Mouse (Mus musculus) heart, adult 2 months (tissue): ENCODE results near the gene Wfdc6a. TPM values are rescaled to one million over a fixed set of nuclear protein-coding genes. Genes with fewer than 3 reads are reported as not detected.

Experiments used
- DNase-seq, 2 experiments: peaks; one replicate each; pipeline ENCODE4 v3.0.0; 2021
- H3K27ac ChIP-seq: fragments of 200-600 bp; 2 replicates; pipeline ENCODE4 v1.8.1; 2022
- H3K27me3 ChIP-seq: fragments of 200-500 bp; 2 replicates; pipeline ENCODE4 v1.6.1; 2012; ENCODE audit warnings: mild to moderate bottlenecking, low read length, inconsistent platforms, mixed read lengths; ENCODE audit not compliant: control insufficient read depth, insufficient read depth
- H3K36me3 ChIP-seq: fragments of 200-500 bp; 2 replicates; pipeline ENCODE4 v1.6.1; 2012; ENCODE audit warnings: low read length, inconsistent platforms; ENCODE audit not compliant: control insufficient read depth, insufficient read depth
- H3K4me1 ChIP-seq: fragments of 200-500 bp; 2 replicates; pipeline ENCODE4 v1.6.1; 2011; ENCODE audit warnings: low read length; ENCODE audit not compliant: control insufficient read depth, insufficient read depth
- H3K4me3 ChIP-seq: fragments of 200-600 bp; 2 replicates; pipeline ENCODE4 v1.8.1; 2022
- H3K79me2 ChIP-seq: fragments of 200-500 bp; replicated peaks from 2 replicates; pipeline ENCODE4 v1.6.1; 2012; ENCODE audit warnings: mild to moderate bottlenecking, inconsistent platforms, low read length, moderate library complexity, mixed read lengths; ENCODE audit not compliant: control insufficient read depth, insufficient read depth
- H3K9ac ChIP-seq: fragments of 200-500 bp; 2 replicates; pipeline ENCODE4 v1.6.1; 2012; ENCODE audit warnings: low read depth, mild to moderate bottlenecking, control low read depth, inconsistent platforms, low read length, mixed read lengths
- CTCF ChIP-seq: fragments of 200-600 bp; IDR thresholded peaks from 2 replicates; pipeline ENCODE4 v1.8.1; 2022; ENCODE audit warnings: antibody characterized with exemption, mild to moderate bottlenecking, moderate library complexity
- EP300 ChIP-seq: fragments of 200-500 bp; IDR thresholded peaks from 2 replicates; pipeline ENCODE4 v1.6.1; 2011; ENCODE audit warnings: low read depth, low read length, control low read depth; ENCODE audit not compliant: insufficient read depth
- POLR2A ChIP-seq: fragments of 200-500 bp; IDR thresholded peaks from 2 replicates; pipeline ENCODE4 v1.6.1; 2011; ENCODE audit warnings: mild to moderate bottlenecking, low read depth, low read length, control low read depth; ENCODE audit not compliant: insufficient read depth
- WGBS: fragments of 180-500 bp; shearing (Covaris S2); methylation state at CpG from one replicate; pipeline ENCODE4 v1.1.7; 2018; 5-methylcytosine and 5-hydroxymethylcytosine counted together
- intact Hi-C: fragments of 180-260 bp; cut with DNase I; formaldehyde crosslinking; loops from one replicate; pipeline ENCODE4 v1.15.1; 2025
- polyA plus RNA-seq: library from polyadenylated mRNA; depleted of rRNA; stranded (reverse); fragments of >200 nt; gene quantifications from 2 replicates; pipeline ENCODE4 v1.2.3, GENCODE M21; 2012
- total RNA-seq, 2 experiments: library from RNA; stranded (reverse); gene quantifications; 2 replicates each; pipeline ENCODE4 v1.2.3; 2021

The Wfdc6a gene
- total and polyA plus RNA-seq, 3 experiments = 0.30 to 0.47 TPM; not detected in 1

- Histone ChIP-seq H3K36me3 (no peaks in the 10 kb centered on the region), H3K27ac (no peak overlapping the region), H3K4me1 (peaks cover 6% of the 10 kb centered on the region; the same call in 1 of the 2 replicates), H3K4me3 (no peak overlapping the region), H3K79me2 (no peaks in the 10 kb centered on the region), H3K27me3 (peaks cover 1% of the 10 kb centered on the region; the same call in 1 of the 2 replicates), H3K9ac (no peak overlapping the region)
- no peak for DNase-seq
- TF ChIP-seq POLR2A (no peak), CTCF (no peak), EP300 (no peak)
- intact Hi-C loops = no loop called here
- WGBS = 40% methylated on average over 5 of the region's 5 CpGs
Measured at GRCm38 (mm10) chr2:164544454-164545097, 40.7 kb downstream of the Wfdc6a start.

DNA sequence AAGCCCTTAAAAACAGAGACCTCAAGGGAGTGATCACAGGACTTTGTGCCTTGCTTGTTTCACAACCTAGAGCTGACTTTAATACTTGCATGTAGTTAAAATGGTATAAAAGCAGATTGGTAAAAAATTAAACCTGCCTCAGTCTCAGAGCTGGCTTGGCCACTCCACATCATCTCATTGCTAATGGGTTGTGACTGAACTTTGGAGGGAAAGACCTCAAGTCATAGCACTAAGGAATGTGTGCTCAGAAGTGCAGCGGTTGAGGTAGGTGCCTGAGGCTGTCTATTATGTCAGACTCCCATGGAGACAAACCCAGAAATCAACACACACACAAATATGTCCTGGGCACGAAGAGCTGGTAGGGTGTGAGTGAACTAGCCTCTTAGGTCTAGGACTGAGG is 41.5 kb downstream of the Wfdc6a start:
- Histone ChIP-seq H3K79me2 (no peaks in the 10 kb centered on the region), H3K4me3 (no peak overlapping the region), H3K27me3 (peaks cover 1% of the 10 kb centered on the region; the same call in 1 of the 2 replicates), H3K9ac (no peak overlapping the region), H3K27ac (no peak overlapping the region), H3K4me1 (peaks cover 6% of the 10 kb centered on the region; the same call in 1 of the 2 replicates), H3K36me3 (no peaks in the 10 kb centered on the region)
- no peak for TF ChIP-seq CTCF
- TF ChIP-seq EP300 = no peak
- TF ChIP-seq POLR2A = no peak
- intact Hi-C loops = no loop called here
- WGBS = 92% methylated on average over 2 of the region's 2 CpGs
- DNase-seq = no peak

DNA sequence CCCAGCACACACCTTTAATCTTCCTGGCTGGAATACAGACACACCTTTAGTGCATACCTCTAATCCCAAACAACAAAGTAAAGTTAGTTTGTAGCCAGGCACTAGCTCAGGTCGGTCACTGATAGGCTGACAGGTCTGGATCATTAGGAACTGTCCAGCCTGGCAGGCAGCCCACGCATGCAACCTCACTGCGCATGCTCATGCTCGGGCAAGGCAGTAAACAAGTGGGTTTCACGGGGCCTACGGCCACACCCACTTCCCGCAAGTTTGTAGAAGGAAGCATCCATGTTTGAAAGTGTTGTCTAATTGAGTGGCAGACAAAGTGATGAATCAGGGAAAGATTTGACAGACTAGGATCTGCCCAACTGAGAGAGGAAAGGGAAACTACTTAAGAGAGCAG is 42.6 kb downstream of the Wfdc6a start:
- H3K27ac ChIP-seq = no peak overlapping the region
- H3K27me3 ChIP-seq = peaks cover 1% of the 10 kb centered on the region; the same call in 1 of the 2 replicates
- H3K9ac ChIP-seq = no peak overlapping the region
- H3K79me2 ChIP-seq = no peaks in the 10 kb centered on the region
- 77% methylated on average over 7 of the region's 7 CpGs for WGBS
- H3K36me3 ChIP-seq = no peaks in the 10 kb centered on the region
- no peak for TF ChIP-seq CTCF
- TF ChIP-seq POLR2A = no peak
- TF ChIP-seq EP300 = no peak
- no peak overlapping the region for H3K4me3 ChIP-seq
- no peak for DNase-seq
- intact Hi-C loops = no loop called here
- H3K4me1 ChIP-seq = peaks cover 6% of the 10 kb centered on the region; the same call in 1 of the 2 replicates

GRCm38 (mm10) chr2:164542132-164542531 is 43.1 kb downstream of the Wfdc6a start:
- H3K4me1 ChIP-seq = peaks cover 6% of the 10 kb centered on the region; the same call in 1 of the 2 replicates
- H3K36me3 ChIP-seq = no peaks in the 10 kb centered on the region
- no peak for DNase-seq
- no peak for TF ChIP-seq POLR2A
- TF ChIP-seq EP300 = no peak
- TF ChIP-seq CTCF = no peak
- no peaks in the 10 kb centered on the region for H3K79me2 ChIP-seq
- 73% methylated on average over 5 of the region's 5 CpGs for WGBS
- intact Hi-C loops = no loop called here
- no peak overlapping the region for H3K4me3 ChIP-seq
- H3K9ac ChIP-seq = no peak overlapping the region
- H3K27me3 ChIP-seq = peaks cover 1% of the 10 kb centered on the region; the same call in 1 of the 2 replicates
- H3K27ac ChIP-seq = no peak overlapping the region

DNA sequence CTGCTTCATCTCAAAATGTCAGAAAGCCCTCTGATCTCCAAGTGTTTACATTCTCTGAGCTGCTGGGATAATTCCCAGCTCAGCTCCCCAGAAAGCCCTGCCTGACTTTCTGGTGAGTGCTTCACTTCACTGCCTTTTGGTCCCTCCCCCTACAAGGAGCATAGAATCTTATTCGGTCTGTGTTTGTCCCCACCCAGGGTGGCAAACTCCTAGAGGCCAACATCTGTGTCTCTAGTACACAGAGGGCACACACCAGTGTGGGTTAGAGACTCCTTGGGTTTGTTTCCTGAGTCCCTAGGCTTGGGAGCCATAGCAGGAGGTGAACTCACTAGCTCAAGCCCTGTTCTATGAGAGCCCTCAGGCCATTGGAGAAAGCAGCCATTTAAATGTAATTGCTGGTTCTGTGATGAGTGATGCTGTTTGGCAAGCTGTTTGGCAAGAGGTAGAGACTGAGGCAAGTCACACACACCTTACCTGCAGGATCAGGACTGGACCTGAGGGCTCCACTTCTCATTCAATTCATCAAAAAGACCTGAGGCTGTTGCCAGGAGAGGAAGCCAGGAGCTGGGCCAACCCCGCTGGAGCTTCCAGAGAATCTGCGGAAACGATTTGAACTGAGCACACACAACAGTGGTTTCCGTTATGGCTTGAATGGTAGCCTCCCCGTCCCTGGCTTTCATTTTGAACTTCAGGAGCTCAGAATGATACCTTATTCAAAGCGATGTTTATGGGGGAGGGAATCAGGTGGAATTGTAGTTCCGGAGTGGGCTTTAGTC is 44.4 kb downstream of the Wfdc6a start:
- H3K27ac ChIP-seq = no peak overlapping the region
- peaks cover 6% of the 10 kb centered on the region; the same call in 1 of the 2 replicates for H3K4me1 ChIP-seq
- no peak for TF ChIP-seq CTCF
- TF ChIP-seq POLR2A = no peak
- TF ChIP-seq EP300 = no peak
- no peaks in the 10 kb centered on the region for H3K36me3 ChIP-seq
- peaks cover 1% of the 10 kb centered on the region; the same call in 1 of the 2 replicates for H3K27me3 ChIP-seq
- no peak overlapping the region for H3K9ac ChIP-seq
- WGBS = 30% methylated on average over 8 of the region's 8 CpGs
- intact Hi-C loops = no loop called here
- DNase-seq = peak in 1 of 2 experiments; percentile 29
- H3K79me2 ChIP-seq = no peaks in the 10 kb centered on the region
- no peak overlapping the region for H3K4me3 ChIP-seq

GRCm38 (mm10) chr2:164537003-164537402 is 48.2 kb downstream of the Wfdc6a start:
- 69% methylated on average over 4 of the region's 4 CpGs for WGBS
- no peak overlapping the region for H3K27ac ChIP-seq
- no peak overlapping the region for H3K4me3 ChIP-seq
- no peak overlapping the region for H3K9ac ChIP-seq
- intact Hi-C loops = no loop called here
- peaks cover 1% of the 10 kb centered on the region; the same call in 1 of the 2 replicates for H3K27me3 ChIP-seq
- no peaks in the 10 kb centered on the region for H3K79me2 ChIP-seq
- H3K4me1 ChIP-seq = peaks cover 6% of the 10 kb centered on the region; the same call in 1 of the 2 replicates
- no peaks in the 10 kb centered on the region for H3K36me3 ChIP-seq
- no peak for DNase-seq
- no peak for TF ChIP-seq CTCF
- no peak for TF ChIP-seq EP300
- TF ChIP-seq POLR2A = no peak
